Mouse (Mus musculus) forebrain, embryonic 11.5 days (tissue): Measurements from ENCODE around the gene Usp20. TPM values are rescaled to one million over a fixed set of nuclear protein-coding genes. Genes with fewer than 3 reads are reported as not detected.
"Not testable (repeated sequence)": the region's sequence is repeated elsewhere in the genome, so short reads cannot be mapped to it uniquely, and the experiment has no call there.

ENCODE experiments used
- ATAC-seq: fragments of 200-750 bp; cut with Nextera tagmentation; replicated peaks from 2 replicates; pipeline ENCODE4 v1.8.0; 2017; ENCODE audit warnings: moderate TSS enrichment; ENCODE audit not compliant: low FRiP score
- DNase-seq: peaks from one replicate; pipeline ENCODE4 v3.0.0-alpha.2; 2017; ENCODE audit warnings: low spot score
- H3K27ac ChIP-seq: fragments of 300-500 bp; sonication (generic); 2 replicates; pipeline ENCODE4 v1.5.1; 2014; ENCODE audit warnings: low read depth, low read length
- H3K27me3 ChIP-seq: fragments of 300-500 bp; sonication (generic); 2 replicates; pipeline ENCODE4 v1.6.1; 2014; ENCODE audit warnings: mild to moderate bottlenecking, low read length, mixed read lengths; ENCODE audit not compliant: control insufficient read depth, insufficient read depth
- H3K36me3 ChIP-seq: fragments of 300-500 bp; sonication (generic); 2 replicates; pipeline ENCODE4 v1.6.1; 2014; ENCODE audit warnings: mild to moderate bottlenecking, low read length, moderate library complexity, mixed read lengths; ENCODE audit not compliant: control insufficient read depth, insufficient read depth
- H3K4me1 ChIP-seq: fragments of 300-500 bp; sonication (generic); replicated peaks from 2 replicates; pipeline ENCODE4 v1.6.1; 2014; ENCODE audit warnings: low read length, mixed read lengths; ENCODE audit not compliant: control insufficient read depth, insufficient read depth
- H3K4me2 ChIP-seq: fragments of 300-500 bp; sonication (generic); 2 replicates; pipeline ENCODE4 v1.6.1; 2014; ENCODE audit warnings: low read depth, mild to moderate bottlenecking, low read length, moderate library complexity, mixed read lengths; ENCODE audit not compliant: severe bottlenecking
- H3K4me3 ChIP-seq: fragments of 300-500 bp; sonication (generic); 2 replicates; pipeline ENCODE4 v1.5.1; 2014; ENCODE audit warnings: low read depth, low read length
- H3K9ac ChIP-seq: fragments of 300-500 bp; sonication (generic); 2 replicates; pipeline ENCODE4 v1.6.1; 2014; ENCODE audit warnings: low read length
- H3K9me3 ChIP-seq: fragments of 300-500 bp; sonication (generic); 2 replicates; pipeline ENCODE4 v1.6.1; 2016; ENCODE audit warnings: low read length, mixed read lengths; ENCODE audit not compliant: control insufficient read depth
- WGBS: fragments of 180-500 bp; shearing (Covaris S2); extraction: QIAGEN DNeasy Blood & Tissue Kit; methylation state at CpG from one replicate; pipeline ENCODE4 v1.1.7; 2014; 5-methylcytosine and 5-hydroxymethylcytosine counted together
- polyA plus RNA-seq: library from polyadenylated mRNA; unstranded; fragments of >200 nt; fragmentation: Nextera tagmentation; extraction: Ambion mirVana; gene quantifications from 2 replicates; pipeline ENCODE4 v1.2.1, GENCODE M21; 2014

The Usp20 gene
- 17.7 and 21.3 TPM in 2 replicates for polyA plus RNA-seq

DNA sequence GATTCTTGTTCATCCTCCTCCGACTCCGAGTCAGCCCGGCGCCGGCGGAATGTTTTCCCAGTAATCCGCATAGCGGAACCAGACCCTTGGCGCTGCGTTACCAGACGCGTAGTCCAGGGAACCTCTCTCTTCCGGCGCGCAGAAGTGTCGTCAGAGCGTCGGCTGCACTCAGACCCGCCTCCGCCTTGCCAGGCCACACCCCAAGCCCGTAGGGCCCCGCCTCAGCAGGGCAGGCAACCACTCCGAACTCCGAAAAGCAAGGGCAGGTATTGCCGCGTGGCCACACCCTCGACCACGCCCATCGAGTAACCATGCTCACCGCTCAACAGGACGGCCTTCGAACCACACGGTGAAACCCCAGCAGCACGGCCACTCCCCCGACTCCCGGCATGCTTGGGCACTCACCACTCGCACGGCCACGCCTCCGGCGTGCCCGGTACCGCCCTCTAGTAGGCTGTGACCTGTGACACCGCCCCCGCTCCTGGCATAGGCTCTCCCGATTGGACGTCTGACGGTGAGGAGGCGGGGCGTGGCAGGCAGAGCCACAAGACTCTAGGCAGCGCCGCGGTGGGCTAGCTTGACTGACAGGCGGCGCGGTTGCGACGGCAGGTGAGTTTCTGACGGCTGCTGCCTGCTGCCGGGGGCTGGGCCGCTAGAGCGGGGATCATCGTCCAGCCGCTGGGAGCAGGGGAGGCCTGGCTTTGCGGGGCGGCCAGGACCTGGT, at the start of gene Usp20, which contains the start of gene BC005624:
Usp20 (plus strand) TSS at position 490 of the 724 bp plus-strand sequence.
BC005624 (minus strand) TSS at position 412 of the 724 bp plus-strand sequence.
- Histone ChIP-seq H3K9me3 (no peaks in the 10 kb centered on the region), H3K9ac (peak within 1 kb of the TSS; percentile 66), H3K36me3 (no peaks in the 10 kb centered on the region; the same call in 1 of the 2 replicates), H3K4me3 (peak within 1 kb of the TSS; percentile 78), H3K27me3 (no peaks in the 10 kb centered on the region), H3K4me1 (peaks cover 3% of the 10 kb centered on the region; the same call in 1 of the 2 replicates), H3K27ac (0 out of 2 replicates have a peak within 1 kb of the TSS, but pooled peaks have one; percentile 18), H3K4me2 (peak within 1 kb of the TSS; percentile 78)
- DNase-seq (peak; percentile 100), ATAC-seq (peak; percentile 97)
- under 1% methylated on average over 65 of the region's 66 CpGs for WGBS

DNA sequence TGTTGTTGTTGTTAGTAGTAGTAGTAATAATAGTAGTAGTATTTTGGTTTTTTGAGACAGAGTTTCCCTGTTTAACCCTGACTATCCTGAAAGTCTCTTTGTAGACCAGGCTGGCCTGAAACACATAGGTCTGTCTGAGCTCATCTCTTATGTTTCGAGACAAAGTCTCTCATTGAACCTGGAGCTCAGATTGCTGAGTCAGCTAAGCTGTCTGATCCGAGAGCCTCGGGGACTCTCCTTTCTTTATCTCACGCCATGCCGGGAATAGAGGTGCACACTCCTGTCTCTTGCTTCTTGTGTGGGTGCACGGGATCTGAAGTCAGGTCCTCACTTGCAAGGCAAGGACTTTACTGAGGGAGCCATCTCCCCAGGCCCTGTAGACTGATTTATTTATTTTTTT, 49.0 kb upstream of the Usp20 start:
- no peak overlapping the region for H3K9ac ChIP-seq
- no peaks in the 10 kb centered on the region for H3K9me3 ChIP-seq
- no peak overlapping the region for H3K27ac ChIP-seq
- no peak overlapping the region for H3K4me3 ChIP-seq
- ATAC-seq, result no peak
- H3K27me3 ChIP-seq, result no peaks in the 10 kb centered on the region
- DNase-seq, result peak; percentile 45
- H3K4me1 ChIP-seq, result peaks cover 5% of the 10 kb centered on the region; the same call in 1 of the 2 replicates
- no peak overlapping the region for H3K4me2 ChIP-seq
- H3K36me3 ChIP-seq, result no peaks in the 10 kb centered on the region
- WGBS, result 70% methylated on average over 6 of the region's 6 CpGs

DNA sequence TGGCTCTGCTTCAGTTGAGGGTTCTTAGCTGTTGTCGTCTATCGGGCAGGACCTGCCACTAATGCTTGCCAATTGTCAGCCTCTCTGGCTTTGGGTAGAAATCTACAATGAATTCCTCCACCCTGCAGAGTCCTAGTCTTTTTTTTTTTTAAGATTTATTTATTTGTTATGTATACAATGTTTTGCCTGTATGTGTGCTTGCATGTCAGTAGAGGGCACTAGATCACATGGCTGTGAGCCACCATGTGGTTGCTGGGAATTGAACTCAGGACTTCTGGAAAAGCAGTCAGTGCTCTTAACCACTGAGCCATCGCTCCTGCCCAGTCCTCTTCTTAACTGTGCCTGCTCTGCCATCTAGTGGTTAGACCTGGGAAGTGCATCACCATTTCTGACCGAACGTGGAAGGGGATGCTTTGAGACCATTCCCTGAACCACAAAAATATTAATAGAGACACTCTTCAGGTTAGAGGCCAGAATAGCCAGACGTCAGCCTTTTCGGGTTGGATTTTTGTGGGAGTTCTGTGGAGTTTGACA, 48.1 kb upstream of the Usp20 start:
- ATAC-seq (no peak), DNase-seq (peak; percentile 86)
- H3K27me3 ChIP-seq, result no peaks in the 10 kb centered on the region
- H3K4me2 ChIP-seq, result no peak overlapping the region
- H3K9ac ChIP-seq, result no peak overlapping the region
- no peaks in the 10 kb centered on the region for H3K9me3 ChIP-seq
- 21% methylated on average over 7 of the region's 7 CpGs for WGBS
- no peak overlapping the region for H3K27ac ChIP-seq
- H3K4me1 ChIP-seq, result peaks cover 5% of the 10 kb centered on the region; the same call in 1 of the 2 replicates
- no peaks in the 10 kb centered on the region for H3K36me3 ChIP-seq
- no peak overlapping the region for H3K4me3 ChIP-seq

DNA sequence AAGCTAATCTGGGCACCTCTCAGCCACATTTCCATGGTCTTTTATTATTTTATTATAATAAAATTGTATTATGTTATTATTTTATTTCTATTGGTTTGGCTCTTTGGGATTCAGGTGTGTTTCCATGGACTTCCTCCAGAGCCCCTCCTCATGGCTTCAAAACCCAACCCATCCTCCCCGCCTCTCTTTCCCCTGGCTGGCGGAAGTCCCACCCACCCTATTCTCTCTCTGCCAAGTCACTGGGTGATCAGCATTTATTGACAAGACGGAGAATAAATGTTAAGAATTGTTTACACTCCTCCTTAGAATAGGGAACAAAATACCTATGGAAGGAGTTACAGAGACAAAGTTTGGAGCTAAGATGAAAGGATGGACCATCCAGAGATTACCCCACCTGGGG, 45.3 kb upstream of the Usp20 start:
- no peaks in the 10 kb centered on the region for H3K27me3 ChIP-seq
- no peaks in the 10 kb centered on the region for H3K36me3 ChIP-seq
- H3K4me1 ChIP-seq, result no peaks in the 10 kb centered on the region
- no peak overlapping the region for H3K27ac ChIP-seq
- H3K9ac ChIP-seq, result no peak overlapping the region
- 82% methylated on average over 3 of the region's 3 CpGs for WGBS
- no peak overlapping the region for H3K4me3 ChIP-seq
- H3K4me2 ChIP-seq, result no peak overlapping the region
- no peaks in the 10 kb centered on the region for H3K9me3 ChIP-seq
- DNase-seq (no peak), ATAC-seq (no peak)

DNA sequence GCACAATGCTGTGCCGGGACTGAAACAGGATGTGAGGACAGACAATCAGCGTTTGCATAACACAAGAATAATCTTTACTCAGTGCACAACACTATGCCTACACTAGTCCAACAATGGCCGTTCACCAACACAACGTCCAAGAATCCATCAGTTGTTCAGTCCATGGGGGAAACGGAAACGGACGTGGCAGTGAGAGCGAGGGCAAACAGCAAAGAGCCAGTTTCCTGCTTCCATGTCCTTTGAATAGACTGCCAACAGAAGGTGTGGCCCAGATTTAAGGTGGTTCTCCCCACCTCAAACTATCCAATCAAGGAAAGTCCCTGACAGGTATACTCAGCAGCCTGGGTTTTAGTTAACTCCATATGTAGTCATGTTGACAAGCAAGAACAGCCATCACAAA, 44.3 kb upstream of the Usp20 start:
- H3K27me3 ChIP-seq, result no peaks in the 10 kb centered on the region
- ATAC-seq (no peak), DNase-seq (no peak)
- no peak overlapping the region for H3K4me3 ChIP-seq
- H3K9me3 ChIP-seq, result no peaks in the 10 kb centered on the region
- no peak overlapping the region for H3K27ac ChIP-seq
- H3K4me1 ChIP-seq, result no peaks in the 10 kb centered on the region
- H3K4me2 ChIP-seq, result no peak overlapping the region
- no peak overlapping the region for H3K9ac ChIP-seq
- H3K36me3 ChIP-seq, result no peaks in the 10 kb centered on the region
- 87% methylated on average over 8 of the region's 8 CpGs for WGBS

DNA sequence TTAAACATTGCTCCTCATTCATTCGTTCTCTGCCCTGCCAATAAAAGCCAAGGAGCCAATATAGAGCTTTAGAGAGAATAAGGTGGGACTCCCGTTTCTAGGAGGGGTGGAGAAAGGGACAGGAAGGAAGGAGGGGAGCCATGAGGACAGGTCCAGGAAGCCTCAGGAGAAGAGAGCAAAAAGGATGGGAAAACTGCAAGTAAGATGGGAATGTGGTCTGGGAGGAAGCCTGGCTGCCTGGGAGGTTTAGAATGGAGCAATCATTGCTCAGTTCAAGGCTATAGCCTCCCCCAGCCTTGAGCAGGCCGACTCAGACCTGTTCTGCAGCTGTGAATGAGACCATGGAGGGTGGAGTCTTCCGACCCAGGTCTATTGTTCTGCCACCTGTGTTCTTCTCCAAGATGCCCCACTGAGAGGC, 43.5 kb upstream of the Usp20 start:
- ATAC-seq (no peak), DNase-seq (no peak)
- Histone ChIP-seq H3K27ac (no peak overlapping the region), H3K4me1 (no peaks in the 10 kb centered on the region), H3K4me2 (no peak overlapping the region), H3K9ac (no peak overlapping the region), H3K27me3 (no peaks in the 10 kb centered on the region), H3K36me3 (no peaks in the 10 kb centered on the region), H3K9me3 (no peaks in the 10 kb centered on the region), H3K4me3 (no peak overlapping the region)
- 44% methylated on average over 4 of the region's 4 CpGs for WGBS

DNA sequence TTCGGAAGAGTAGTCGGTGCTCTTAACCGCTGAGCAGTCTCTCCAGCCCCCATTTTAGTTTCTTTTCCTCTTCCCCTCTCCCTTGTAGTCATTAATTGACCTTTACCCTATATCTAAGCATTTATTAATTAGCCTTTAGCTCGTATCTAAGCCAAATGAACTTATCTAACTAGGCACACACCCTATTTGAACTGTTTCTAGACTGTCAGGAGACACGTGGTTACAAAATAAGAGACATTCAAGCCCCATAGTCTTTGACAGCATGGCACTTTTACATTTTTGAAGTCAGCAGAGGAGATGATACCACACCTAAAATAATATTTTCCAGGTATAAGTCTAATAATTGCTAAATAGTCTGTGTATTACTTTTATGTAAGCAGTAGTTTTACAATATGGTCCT, 40.5 kb upstream of the Usp20 start:
- H3K27ac ChIP-seq, result no peak overlapping the region
- 90% methylated on average over 5 of the region's 5 CpGs for WGBS
- DNase-seq (no peak), ATAC-seq (no peak)
- H3K9me3 ChIP-seq, result no peaks in the 10 kb centered on the region
- H3K9ac ChIP-seq, result no peak overlapping the region
- no peak overlapping the region for H3K4me3 ChIP-seq
- no peak overlapping the region for H3K4me2 ChIP-seq
- no peaks in the 10 kb centered on the region for H3K36me3 ChIP-seq
- no peaks in the 10 kb centered on the region for H3K27me3 ChIP-seq
- H3K4me1 ChIP-seq, result no peaks in the 10 kb centered on the region

DNA sequence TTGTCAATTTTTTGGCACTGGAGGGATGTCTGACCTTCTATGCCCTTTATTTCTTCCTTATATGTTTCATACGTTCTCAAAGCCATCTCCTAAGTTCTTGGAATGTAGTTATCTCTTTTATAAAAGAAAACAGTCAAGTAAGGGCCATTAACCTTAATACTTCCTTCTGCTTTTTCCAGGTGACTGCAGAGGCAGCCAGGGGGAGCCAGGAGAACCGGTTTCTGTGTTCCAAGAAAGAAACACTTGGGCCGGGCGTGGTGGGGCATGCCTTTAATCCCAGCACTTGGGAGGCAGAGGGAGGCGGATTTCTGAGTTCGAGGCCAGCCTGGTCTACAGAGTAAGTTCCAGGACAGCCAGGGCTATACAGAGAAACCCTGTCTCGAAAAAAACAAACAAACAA, 40.0 kb upstream of the Usp20 start:
- not testable (repeated sequence) for DNase-seq, H3K4me1 ChIP-seq, H3K4me3 ChIP-seq, H3K9ac ChIP-seq, H3K9me3 ChIP-seq, ATAC-seq, H3K4me2 ChIP-seq, H3K36me3 ChIP-seq, H3K27ac ChIP-seq, H3K27me3 ChIP-seq
- 55% methylated on average over 7 of the region's 7 CpGs for WGBS
